Mouse (Mus musculus) thymus, adult 2 months (tissue): Measurements from ENCODE around the gene Fgfr2. TPM values are rescaled to one million over a fixed set of nuclear protein-coding genes. Genes with fewer than 3 reads are reported as not detected.

Experiments used
- DNase-seq: peaks from one replicate; pipeline ENCODE4 v3.0.0; 2021
- H3K27ac ChIP-seq: fragments of 200-500 bp; 2 replicates; pipeline ENCODE4 v1.5.1; 2012; ENCODE audit warnings: low read length, control low read depth; ENCODE audit not compliant: control insufficient read depth, insufficient read depth
- H3K27me3 ChIP-seq: fragments of 200-500 bp; 2 replicates; pipeline ENCODE4 v1.6.1; 2012; ENCODE audit warnings: mild to moderate bottlenecking, low read length, moderate library complexity, mixed read lengths; ENCODE audit not compliant: control insufficient read depth, insufficient read depth
- H3K36me3 ChIP-seq: fragments of 200-500 bp; 2 replicates; pipeline ENCODE4 v1.6.1; 2012; ENCODE audit warnings: mild to moderate bottlenecking, low read length, moderate library complexity; ENCODE audit not compliant: control insufficient read depth, insufficient read depth
- H3K4me1 ChIP-seq: fragments of 200-500 bp; replicated peaks from 2 replicates; pipeline ENCODE4 v1.6.1; 2012; ENCODE audit warnings: low read length; ENCODE audit not compliant: control insufficient read depth, insufficient read depth
- H3K4me3 ChIP-seq: fragments of 200-500 bp; 2 replicates; pipeline ENCODE4 v1.5.1; 2012; ENCODE audit warnings: mild to moderate bottlenecking, low read length, control low read depth, moderate library complexity; ENCODE audit not compliant: control insufficient read depth, insufficient read depth
- CTCF ChIP-seq: fragments of 200-500 bp; IDR thresholded peaks from 2 replicates; pipeline ENCODE4 v1.5.1; 2012; ENCODE audit warnings: mild to moderate bottlenecking, control low read depth, low read length, moderate library complexity, borderline replicate concordance; ENCODE audit not compliant: control insufficient read depth, poor library complexity, insufficient read depth; ENCODE audit errors: extremely low read depth
- POLR2A ChIP-seq: fragments of 200-500 bp; IDR thresholded peaks from 2 replicates; pipeline ENCODE4 v1.6.1; 2012; ENCODE audit warnings: mild to moderate bottlenecking, low read length, control low read depth, moderate library complexity; ENCODE audit not compliant: control insufficient read depth, poor library complexity, insufficient read depth; ENCODE audit errors: extremely low read depth
- WGBS: fragments of 180-500 bp; shearing (Covaris S2); methylation state at CpG from one replicate; pipeline ENCODE4 v1.1.7; 2018; 5-methylcytosine and 5-hydroxymethylcytosine counted together
- polyA plus RNA-seq: library from polyadenylated mRNA; depleted of rRNA; stranded (reverse); fragments of >200 nt; gene quantifications from 2 replicates; pipeline ENCODE4 v1.2.3, GENCODE M21; 2012

Gene Fgfr2
- polyA plus RNA-seq, 1 experiment: 12.1 TPM

DNA sequence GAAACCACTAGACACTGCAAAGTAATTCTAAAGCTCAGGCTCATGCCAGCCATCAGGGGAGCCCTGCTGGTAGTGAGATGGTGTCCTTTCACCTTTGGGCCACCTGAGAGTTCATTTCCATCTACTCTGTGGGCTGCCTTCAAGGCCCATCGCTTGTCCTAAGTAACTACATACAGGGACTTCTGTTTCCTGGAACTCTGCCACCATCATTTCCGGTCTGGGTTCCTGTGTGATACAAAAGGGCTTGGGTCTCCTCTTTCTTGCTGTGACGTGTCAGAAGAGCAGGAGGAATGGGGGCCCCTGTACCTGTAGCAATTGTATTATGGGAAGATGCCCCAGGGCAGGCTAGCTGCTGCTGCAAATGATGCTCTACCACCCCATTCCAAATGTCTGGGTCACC lies 884.2 kb downstream of the Fgfr2 start:
- Histone ChIP-seq H3K4me1 (no peaks in the 10 kb centered on the region; the same call in 1 of the 2 replicates), H3K27me3 (no peaks in the 10 kb centered on the region), H3K27ac (no peak overlapping the region), H3K4me3 (no peak overlapping the region), H3K36me3 (no peaks in the 10 kb centered on the region)
- WGBS: 89% methylated on average over 3 of the region's 3 CpGs
- TF ChIP-seq CTCF (no peak), POLR2A (no peak)
- DNase-seq: no peak

DNA sequence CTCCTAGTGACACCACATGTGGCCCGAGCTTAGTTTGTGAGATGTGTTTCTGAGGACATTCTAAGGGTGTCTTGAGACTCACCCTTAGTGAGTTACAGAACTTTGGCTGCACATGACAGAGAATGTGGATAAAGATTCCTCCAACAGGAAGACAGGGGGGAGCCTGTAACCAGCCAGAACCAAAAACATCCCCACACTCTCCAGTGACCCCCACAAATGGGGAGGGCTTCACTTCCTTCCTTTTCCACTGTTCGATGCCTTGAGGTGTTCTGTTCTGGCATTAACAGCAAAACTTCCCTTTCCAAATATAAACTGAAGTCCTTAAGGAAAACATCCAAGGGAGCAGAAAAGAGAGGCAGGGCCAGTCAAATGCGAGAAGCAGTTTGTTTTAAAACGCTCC lies 886.0 kb downstream of the Fgfr2 start:
- Histone ChIP-seq H3K27me3 (no peaks in the 10 kb centered on the region), H3K36me3 (no peaks in the 10 kb centered on the region), H3K27ac (no peak overlapping the region), H3K4me3 (no peak overlapping the region), H3K4me1 (no peaks in the 10 kb centered on the region)
- DNase-seq: no peak
- 74% methylated on average over 4 of the region's 4 CpGs for WGBS
- TF ChIP-seq POLR2A (no peak), CTCF (no peak)

DNA sequence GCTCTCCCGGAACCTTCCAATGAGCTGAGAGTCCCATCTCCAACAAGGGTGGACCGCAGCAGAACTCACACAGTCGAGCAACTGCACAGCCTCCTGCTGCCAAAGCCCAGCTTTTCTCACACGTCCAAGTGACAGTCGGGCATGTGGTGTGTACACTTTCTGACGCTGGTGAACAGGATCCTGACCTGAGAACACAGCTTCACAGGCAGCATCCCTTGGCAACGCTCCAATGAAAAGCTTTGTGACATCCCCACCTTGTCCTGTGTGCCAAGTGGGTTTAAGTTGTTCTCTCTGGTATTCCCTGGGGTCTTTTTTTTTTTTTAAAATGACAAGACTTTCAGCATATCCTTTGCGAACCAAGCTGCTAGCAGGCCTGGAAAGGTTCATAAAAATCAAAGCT lies 886.4 kb downstream of the Fgfr2 start:
- no peak for TF ChIP-seq POLR2A
- no peak for TF ChIP-seq CTCF
- no peaks in the 10 kb centered on the region for H3K36me3 ChIP-seq
- WGBS: 91% methylated on average over 8 of the region's 8 CpGs
- DNase-seq: no peak
- H3K4me3 ChIP-seq: no peak overlapping the region
- H3K27ac ChIP-seq: no peak overlapping the region
- H3K4me1 ChIP-seq: no peaks in the 10 kb centered on the region
- H3K27me3 ChIP-seq: no peaks in the 10 kb centered on the region

DNA sequence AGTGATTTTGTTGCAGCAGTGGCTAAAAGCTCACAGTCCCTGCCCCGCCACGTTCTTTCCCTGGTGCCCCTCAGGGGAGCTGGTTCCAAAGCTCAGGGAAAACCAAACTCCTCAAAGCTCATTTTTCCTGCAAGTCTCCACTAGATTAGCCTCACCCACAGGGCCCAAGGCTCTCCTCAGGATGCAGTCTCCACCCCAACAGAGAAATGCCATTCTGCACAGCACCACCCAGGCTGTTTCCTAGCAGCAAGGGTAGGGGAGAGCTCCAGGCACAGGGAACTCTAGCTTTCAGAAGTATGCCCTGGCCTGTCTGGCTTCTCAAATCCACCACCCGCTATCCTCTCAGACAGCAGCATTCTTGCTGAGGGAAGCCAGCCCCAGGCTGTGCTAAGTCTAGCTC lies 888.9 kb downstream of the Fgfr2 start:
- no peak for TF ChIP-seq CTCF
- TF ChIP-seq POLR2A: no peak
- no peaks in the 10 kb centered on the region for H3K4me1 ChIP-seq
- WGBS: 92% methylated on average over 3 of the region's 3 CpGs
- H3K27ac ChIP-seq: no peak overlapping the region
- no peaks in the 10 kb centered on the region for H3K36me3 ChIP-seq
- no peaks in the 10 kb centered on the region for H3K27me3 ChIP-seq
- H3K4me3 ChIP-seq: no peak overlapping the region
- no peak for DNase-seq

DNA sequence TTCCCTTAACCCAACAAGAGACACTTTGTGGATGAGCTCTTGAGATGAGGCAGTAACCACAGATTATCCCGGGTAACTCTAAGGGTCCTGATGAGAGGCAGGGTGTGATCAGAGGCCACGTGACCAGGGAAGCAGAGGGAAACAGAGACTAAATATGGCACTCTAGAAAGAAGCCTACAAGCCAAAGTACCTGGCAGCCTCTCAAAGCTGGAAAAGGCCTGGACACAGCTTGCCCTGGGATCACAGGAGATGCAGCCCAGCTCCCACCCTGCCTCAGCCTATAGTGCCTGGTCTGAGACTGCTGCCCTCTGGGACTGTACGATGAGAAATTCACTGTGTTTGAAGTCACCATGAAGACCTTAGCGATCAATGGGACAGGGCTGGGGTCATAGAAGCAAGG lies 889.4 kb downstream of the Fgfr2 start:
- 93% methylated on average over 4 of the region's 4 CpGs for WGBS

DNA sequence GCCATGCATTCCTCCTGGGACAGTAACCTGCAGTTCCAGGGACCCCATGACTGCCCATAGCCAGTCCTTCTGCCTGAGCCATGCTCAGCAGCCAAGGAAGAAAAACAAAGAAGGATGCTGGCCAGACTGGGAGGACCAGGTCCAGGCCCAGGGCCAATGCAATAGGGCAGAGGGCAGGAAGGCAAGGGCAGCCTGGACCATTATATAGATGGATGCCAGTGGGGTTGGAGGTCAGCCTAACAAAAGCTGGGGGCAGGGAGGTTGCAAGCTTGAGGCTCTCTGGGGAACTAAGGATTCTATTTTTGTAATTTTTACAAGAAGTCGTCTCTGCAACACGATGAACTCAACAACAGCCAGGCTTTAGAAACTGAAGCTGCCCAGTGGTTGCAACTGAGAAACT lies 890.2 kb downstream of the Fgfr2 start:
- Histone ChIP-seq H3K4me1 (no peaks in the 10 kb centered on the region), H3K27me3 (no peaks in the 10 kb centered on the region), H3K27ac (no peak overlapping the region; the same call in 1 of the 2 replicates), H3K36me3 (no peaks in the 10 kb centered on the region), H3K4me3 (no peak overlapping the region)
- TF ChIP-seq CTCF (no peak), POLR2A (no peak)
- 56% methylated on average over 2 of the region's 2 CpGs for WGBS
- no peak for DNase-seq

More for the DNA sequence above, 889.4 kb downstream of the Fgfr2 start:
- Histone ChIP-seq H3K4me3 (no peak overlapping the region), H3K4me1 (no peaks in the 10 kb centered on the region), H3K27me3 (no peaks in the 10 kb centered on the region), H3K36me3 (no peaks in the 10 kb centered on the region), H3K27ac (no peak overlapping the region)
- TF ChIP-seq POLR2A: no peak
- TF ChIP-seq CTCF: no peak
- no peak for DNase-seq

DNA sequence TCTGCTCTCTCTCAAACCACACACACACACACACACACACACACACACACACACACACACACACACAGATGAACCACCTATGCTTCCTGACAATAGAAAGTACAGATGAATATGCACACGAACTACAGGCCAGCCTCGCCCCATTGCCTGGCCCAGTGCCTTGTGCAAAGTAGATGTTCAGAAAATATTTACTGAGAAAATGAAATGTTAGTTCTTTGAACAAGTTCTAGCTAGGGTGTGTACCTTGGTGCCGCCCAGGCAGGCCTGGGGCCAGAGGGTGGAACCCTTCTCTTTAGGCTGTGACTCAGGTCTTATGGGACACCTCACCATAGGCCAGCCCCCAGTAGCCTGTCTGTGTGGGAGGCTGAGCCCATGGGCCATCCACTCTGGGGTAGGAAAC lies 891.7 kb downstream of the Fgfr2 start:
- Histone ChIP-seq H3K27ac (no peak overlapping the region), H3K27me3 (no peaks in the 10 kb centered on the region), H3K4me3 (no peak overlapping the region), H3K36me3 (no peaks in the 10 kb centered on the region), H3K4me1 (no peaks in the 10 kb centered on the region)
- 80% methylated on average over 3 of the region's 3 CpGs for WGBS
- no peak for DNase-seq
- no peak for TF ChIP-seq CTCF
- TF ChIP-seq POLR2A: no peak
